Mouse (Mus musculus) thymus, postnatal 0 days (tissue): ENCODE measurements around the gene Prkar1a. TPM values are rescaled to one million over a fixed set of nuclear protein-coding genes. Genes with fewer than 3 reads are reported as not detected.

Experiments used
- DNase-seq: peaks from one replicate; pipeline ENCODE4 v3.0.0-alpha.2; 2015; ENCODE audit warnings: low spot score
- polyA plus RNA-seq: library from polyadenylated mRNA; unstranded; fragments of >200 nt; fragmentation: Nextera tagmentation; extraction: Ambion mirVana; gene quantifications from 2 replicates; pipeline ENCODE4 v1.2.1, GENCODE M21; 2015

The Prkar1a gene
- polyA plus RNA-seq, 1 experiment from 2014 or later = 353 TPM

GRCm38 (mm10) chr11:109672396-109672795, 23.2 kb downstream of the Prkar1a start:
- no peak for DNase-seq

DNA sequence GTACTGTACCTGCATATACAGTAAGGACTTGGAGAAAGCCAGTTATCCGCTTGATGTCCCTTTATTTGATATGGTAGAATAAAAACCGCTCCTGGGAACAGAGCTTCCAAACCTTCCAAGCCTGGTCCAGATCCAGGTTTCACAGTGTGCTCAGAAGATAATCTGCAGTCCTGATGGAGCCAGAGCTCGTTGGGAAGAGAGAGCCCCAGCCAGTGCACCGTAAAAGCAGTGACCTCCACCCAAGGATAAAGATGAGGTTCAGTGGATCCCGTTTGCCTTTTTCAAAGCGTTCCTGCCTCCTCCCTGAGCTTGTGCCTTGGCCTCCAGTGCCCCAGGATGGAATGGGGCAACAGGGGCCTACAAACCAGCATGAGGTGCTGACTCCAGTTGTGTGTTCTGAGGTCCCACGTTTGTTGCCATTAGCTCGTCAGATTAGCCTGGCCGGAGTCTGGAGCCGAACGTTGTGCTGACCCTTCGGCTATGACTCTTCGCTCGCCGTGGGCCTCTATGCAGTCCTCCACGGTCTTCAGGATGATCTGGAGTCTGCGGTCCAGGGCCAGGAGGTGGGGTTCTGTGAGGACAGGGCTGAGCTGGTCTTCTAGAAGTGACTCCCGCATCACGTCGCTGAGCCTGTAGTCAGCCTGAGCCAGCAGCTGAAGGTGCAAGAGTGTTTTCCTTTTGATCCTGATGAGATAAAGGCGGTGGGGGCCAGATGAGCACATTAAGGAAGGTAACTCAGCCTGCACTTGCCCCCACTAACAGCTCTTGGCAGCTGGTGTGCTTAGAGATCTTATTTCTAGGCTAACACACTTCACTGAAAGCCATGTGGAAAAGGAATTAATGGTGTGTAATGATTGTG, 23.9 kb downstream of the Prkar1a start:
- DNase-seq = no peak

GRCm38 (mm10) chr11:109673741-109674140, 24.5 kb downstream of the Prkar1a start:
- DNase-seq = no peak

DNA sequence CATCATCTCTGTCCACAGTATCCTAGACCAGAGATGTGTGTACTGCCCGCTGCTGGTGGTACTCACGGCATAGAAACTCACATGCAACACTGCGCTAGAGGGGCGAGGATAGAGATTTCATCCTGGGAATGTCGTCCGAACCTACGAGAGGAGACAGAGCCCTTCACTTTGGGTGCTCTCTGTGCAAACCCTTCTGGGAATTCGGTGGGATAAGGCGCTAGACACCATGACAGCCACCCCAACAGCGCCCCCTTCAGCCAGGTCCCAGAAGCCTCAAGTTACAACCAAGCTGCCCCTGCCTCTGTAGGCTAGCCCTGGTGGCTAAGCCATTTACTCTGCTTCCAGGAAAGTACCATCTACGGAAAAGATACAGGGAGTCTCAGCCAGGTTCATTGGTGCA, 25.3 kb downstream of the Prkar1a start:
- no peak for DNase-seq

DNA sequence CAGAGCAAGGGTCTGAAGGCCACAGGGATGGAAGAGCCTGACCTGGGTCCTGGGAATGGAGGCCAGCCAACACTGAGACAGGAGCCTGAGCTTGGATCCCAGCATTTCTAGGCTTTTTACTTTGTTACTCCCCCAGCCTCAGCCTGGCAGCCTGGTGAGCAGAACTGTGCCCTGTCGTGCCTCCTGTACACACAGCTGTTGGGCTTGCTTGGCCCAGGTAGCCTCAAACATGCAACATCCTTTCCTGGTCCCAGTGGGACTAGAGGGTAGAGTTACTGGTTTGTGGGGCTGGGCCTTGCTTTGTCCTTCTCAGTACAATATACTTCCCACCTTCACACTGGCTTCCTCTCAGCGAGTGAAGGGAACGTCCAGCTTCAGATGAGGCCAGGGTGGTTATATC, 26.0 kb downstream of the Prkar1a start:
- DNase-seq = no peak

DNA sequence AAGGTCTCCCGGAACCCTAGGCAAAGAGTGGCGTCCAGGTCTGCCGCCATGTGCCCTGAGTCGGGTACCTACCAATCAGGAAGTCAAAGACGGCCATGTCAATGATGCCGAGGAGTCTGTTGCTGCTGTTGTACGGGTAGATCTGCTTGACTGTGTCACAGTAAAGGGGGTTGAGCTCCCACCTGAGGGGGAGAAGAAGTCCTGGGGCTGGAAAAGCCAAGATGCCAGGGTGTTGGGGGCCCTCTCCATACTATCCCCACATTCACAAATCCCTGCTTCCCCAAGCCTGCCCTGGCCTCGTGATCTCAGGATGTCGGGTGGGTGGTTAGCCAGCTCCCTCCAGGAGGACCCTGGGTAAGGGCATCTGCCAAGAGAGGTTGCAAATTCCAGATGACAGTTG, 26.6 kb downstream of the Prkar1a start:
- no peak for DNase-seq

DNA sequence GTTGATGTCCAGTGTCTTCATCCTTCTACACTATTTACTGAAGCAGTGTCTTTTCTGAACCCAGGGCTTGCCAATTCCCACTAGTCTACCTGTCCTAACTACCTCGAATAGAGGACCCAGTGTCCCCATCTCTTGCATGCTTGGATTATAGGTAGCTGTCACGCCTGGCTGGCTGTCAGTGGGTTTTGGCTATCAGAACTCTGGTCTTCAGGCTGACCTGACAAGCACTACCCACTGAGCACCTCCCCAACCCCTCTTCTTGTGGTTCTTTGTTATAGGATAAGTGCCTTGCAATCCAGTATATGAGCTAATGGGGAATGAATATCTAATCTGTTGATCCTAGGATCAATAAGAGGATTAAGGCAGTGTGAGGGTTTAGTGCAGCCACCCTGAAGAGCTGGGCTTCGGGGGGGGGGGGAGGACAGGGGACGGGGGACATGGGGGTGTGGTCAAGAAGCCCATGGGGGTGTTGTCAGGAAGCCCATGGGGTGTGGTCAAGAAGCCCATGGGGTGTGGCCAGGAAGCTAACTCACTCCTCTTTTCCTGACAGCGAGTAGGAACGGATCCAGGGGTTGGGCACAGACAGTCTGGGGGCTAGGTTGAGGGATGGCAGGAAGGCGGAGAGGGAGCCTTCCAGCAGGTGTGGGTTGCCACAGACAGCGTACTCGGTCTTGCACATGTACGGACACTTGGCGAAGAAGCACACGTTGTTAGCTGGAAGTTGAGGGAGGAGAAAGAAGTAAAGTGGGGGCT, 27.6 kb downstream of the Prkar1a start:
- no peak for DNase-seq

- DNase-seq = no peak
These were observed 29.1 kb downstream of the Prkar1a start for GRCm38 (mm10) chr11:109678291-109678690.

- no peak for DNase-seq
These were observed 31.7 kb downstream of the Prkar1a start for GRCm38 (mm10) chr11:109680934-109681333.

GRCm38 (mm10) chr11:109681556-109681955, 32.4 kb downstream of the Prkar1a start:
- no peak for DNase-seq

- no peak for DNase-seq
These were observed 33.0 kb downstream of the Prkar1a start for GRCm38 (mm10) chr11:109682221-109682620.

GRCm38 (mm10) chr11:109689539-109689938, 40.3 kb downstream of the Prkar1a start:
- no peak for DNase-seq

DNA sequence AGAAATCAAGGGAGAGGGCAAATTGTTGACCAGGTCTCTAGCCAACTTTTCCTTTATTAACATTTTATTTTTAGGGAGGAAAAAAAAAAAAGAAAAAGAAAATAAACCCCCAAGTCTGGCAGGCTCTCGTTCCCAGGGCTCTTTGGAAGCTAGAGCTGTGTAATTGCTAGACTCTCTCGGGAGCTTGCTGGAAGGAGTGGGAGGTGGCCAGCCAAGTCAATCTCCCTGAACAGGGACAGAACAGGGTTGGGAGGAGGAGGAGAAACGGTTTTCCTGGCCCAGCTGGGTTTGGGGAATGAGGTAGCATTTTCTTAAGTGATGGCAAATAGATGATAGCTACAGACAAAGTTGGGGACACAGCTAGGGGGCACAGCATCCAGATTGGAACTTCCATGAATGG, 43.5 kb downstream of the Prkar1a start:
- no peak for DNase-seq

- no peak for DNase-seq
These were observed 47.3 kb downstream of the Prkar1a start for GRCm38 (mm10) chr11:109696519-109696918.

DNA sequence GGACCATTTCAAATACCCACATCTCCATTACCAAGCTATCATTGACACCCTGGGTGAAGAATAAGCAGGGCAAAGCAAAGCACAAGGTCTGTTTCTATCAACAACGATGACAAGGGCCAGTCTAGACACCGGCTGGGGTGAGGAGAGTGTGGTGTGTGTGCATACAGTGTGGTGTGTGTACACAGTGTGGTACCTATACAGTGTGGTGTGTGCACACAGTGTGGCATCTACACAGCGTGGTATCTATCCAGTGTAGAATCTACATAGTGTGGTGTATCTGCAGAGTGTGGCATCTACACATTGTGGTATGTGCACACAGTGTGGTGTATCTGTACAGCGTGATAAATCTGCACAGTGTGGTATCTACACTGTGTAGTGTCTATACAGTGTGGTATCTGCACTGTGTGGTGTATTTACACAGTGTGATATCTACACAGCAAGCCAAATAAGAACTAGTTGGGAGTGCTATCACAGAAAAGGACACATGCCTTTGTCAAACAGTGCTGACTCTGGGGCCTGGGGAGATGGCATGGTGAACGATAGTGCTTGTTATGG, 48.0 kb downstream of the Prkar1a start:
- DNase-seq = no peak

DNA sequence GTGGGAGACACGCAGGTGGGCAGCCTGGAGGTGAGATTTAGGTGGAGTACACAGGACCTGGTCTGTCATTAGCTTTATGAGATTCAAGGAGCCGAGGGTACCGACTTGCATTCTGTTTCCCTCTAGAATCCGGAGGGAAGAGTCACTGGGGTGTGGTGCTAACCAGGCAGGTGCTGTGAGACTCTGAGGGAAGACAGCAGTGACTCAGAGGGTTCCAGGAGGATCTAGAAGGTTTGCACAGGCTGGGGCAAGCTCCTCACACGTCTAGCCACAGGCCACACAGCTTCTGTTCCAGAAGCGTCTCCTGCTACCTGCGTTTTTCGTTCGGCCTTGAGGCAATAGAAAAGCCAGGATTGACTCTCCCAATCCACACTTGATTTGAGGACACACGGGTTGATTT, 49.5 kb downstream of the Prkar1a start:
- no peak for DNase-seq

- DNase-seq = no peak
These were observed 50.6 kb downstream of the Prkar1a start for GRCm38 (mm10) chr11:109699784-109700183.

- no peak for DNase-seq
These were observed 51.6 kb downstream of the Prkar1a start for GRCm38 (mm10) chr11:109700761-109701160.

DNA sequence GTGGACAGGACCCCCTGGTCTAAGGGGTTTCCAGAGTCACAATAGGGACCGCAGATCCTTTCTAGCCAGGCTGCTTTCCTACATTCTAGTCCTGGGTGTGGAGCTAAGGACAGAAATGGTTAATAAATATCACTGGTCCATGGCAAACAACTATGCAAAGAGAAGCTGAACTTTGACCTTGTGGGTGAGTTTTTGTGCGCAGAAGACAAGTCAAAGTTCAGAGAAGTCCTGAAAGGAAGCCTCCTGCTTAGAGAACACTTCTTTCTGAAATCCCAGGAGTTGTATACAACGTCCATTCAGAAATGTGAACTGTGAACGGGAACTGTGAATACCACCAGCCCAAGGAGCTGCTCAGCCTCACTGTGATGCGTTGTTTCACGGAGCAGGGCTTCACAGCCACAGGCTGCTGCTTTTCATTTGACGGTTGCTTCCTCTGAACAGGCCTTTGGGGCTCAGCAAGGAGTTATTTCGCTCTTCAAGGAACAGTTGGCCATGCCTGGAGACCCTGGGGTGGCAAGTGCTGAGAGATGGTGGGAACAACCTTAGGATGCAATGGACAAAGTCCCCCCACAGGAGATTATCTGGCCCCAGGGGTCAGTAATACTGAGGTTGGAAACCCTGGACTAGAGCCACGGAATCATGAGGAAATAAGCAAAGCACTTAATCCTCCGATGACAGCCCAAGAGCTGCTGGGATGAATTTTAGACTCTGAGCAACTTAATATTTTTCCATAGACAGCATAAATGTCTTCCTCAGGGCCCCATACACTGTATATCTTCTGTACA, 53.0 kb downstream of the Prkar1a start:
- DNase-seq = no peak

GRCm38 (mm10) chr11:109703845-109704244, 54.6 kb downstream of the Prkar1a start:
- DNase-seq = no peak
